Mouse (Mus musculus) activated CD4-positive, CD25-positive, alpha-beta regulatory T cell (primary cell): ENCODE data around the gene Srsf2. TPM values are rescaled to one million over a fixed set of nuclear protein-coding genes. Genes with fewer than 3 reads are reported as not detected.

Experiments
- polyA plus RNA-seq, 2 experiments: library from polyadenylated mRNA; unstranded; fragments of 100-300 nt; shearing (Covaris generic); gene quantifications; one replicate each; pipeline ENCODE4 v1.2.1; 2017

Gene Srsf2
- polyA plus RNA-seq, result 100 to 1,000 TPM; 392 to 409 TPM

DNA sequence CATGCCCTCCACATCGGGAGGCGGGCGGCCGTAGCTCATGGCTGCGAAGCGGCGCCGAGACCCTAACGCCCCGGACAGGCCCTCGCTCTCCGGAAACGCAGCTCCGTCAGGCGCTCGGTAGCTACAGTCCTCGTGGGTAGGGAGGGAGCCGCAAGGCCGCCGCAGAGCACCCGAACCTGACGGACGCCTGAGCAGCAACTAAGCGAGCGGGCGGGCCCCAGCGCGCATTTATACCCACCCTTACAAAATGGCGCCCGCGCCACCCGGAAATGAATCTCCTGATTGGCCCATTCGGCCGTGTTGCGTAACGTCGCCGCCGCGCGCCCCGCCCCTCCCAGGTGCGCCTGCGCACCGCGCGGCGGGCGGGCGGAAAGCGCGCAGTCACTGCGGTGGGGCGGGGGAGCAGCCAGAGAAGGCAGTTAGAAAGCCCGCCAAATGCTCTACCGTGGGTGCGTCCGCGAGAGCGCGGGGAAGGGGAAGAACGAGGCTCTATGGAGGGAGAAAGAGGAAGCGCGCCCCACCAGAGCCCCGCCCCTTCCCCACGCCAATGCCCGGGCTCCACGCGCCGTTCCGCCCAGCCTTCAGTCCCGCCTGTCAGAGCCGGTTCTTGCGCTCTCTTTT, at the start of gene Srsf2:
Gene Srsf2 (minus strand): TSS at position 204 of the 621 bp plus-strand sequence.

DNA sequence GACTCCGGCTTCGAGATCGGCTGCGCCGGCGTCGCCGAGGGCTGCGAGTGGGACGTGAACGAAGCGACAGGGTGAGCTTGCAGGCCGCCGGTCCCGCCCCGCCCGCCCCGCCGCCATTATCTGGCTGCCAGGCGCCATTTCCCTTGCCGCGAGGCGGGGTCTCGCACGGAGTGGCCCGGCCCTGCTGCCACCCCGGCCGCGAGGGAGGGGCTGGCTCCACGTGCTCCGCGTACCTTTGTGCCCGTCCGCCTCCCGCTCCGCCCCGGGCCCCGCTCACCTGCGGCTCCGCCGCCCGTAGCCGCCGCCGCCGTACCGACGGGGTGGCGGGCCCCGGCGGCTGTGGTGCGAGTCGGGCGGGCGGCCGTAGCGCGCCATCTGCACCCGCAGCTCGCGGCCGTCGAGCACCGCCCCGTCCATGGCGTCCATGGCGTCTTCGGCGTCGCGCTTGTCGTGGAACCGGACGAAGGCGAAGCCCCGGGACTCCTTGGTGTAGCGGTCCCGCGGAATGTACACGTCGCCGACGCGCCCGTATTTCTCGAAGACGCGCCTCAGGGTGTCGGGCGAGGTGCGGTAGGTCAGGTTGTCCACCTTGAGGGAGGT, 503 bp downstream of the Srsf2 start, which contains the start of gene Mfsd11:
Gene Mfsd11 (plus strand): TSS at position 150 of the 600 bp plus-strand sequence.

DNA sequence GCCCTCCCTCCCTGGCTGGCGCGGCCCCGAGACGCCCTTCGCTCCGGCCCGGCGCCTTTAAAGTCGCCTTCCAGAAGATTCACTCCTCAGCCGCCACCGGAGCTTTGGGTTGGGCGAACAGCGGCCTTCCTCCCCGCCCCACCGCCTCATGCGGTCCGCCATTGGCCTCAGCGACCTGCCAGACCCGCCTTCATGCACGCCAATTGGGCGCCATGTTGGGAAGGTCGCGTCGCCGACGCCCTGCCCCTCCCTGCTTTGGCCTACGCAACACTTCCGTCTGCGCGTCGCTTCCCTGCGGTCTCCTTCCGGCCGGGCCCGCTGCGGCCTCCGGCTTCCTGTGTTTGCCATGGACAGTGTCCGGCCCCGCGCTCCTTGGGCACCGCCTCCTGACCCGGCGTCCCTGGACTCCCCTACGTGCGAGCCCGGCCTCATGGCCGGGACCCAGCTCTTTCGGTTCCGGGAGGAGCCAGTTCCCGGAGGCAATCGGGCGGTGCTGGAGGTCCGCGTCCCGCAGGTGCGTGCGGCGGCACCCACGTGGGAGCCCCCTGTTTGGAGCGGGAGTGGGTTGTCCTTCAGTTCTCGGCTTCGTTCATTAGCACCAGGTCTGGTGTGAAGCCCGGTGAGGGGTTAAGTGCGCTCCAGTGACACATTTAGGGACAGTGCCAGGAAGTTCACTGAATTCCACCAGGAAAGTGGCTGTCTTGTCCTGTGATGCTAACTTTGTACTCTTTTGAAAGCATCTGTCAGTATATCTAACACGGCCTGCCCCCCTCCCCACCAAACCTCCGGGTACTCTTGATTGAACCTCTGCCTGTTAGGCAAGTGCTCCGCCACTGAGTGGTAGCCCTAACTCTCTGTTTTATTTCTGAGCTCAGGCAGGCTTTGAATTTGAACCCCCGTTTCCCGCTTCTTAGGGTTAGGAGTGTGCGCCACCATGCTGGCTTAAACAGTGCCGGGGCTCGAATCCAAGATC, 9.3 kb downstream of the Srsf2 start, which contains the start of the genes Mettl23 and Jmjd6:
Gene Mettl23 (plus strand): TSS at position 18 of the 973 bp plus-strand sequence.
Gene Jmjd6 (minus strand): TSS at position 189 of the 973 bp plus-strand sequence.

DNA sequence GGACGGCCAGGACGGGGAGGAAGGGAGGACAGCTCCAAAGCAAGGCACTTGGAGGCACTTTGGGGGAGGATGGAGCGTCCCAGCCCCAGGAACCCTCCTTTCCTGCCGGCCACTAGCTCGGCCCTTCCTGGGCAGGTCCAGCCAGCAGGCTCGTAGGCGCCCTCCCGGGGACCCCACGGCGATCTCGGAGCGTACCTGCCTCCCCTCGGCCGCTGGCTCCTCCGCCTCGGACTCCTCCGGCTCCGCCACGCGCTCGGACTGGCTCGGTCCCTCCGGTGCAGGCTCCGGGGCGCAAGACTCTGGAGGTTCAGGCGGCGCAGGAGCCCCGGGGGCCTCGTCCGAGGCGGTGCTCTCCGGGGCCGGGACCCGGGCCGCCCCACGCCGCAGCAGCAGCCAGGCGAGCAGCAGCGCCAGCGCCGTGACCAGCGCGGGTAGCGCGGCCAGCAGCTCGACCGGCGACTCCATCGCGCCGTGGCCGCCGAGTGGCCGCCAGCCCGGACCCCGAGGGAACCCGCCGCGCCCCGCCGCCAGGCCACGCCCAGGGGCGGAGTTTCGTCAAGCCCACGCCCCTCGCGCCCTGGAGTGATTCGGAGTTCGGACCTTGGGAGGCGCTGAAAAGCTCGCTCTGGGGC, 25.2 kb downstream of the Srsf2 start, which contains the start of gene Mxra7:
Gene Mxra7 (minus strand): TSS at position 513 of the 632 bp plus-strand sequence.

Other genes starting within 250 kb of the Srsf2 start
- 10 to 100 TPM in 1 of 2 experiments, 1 to 10 TPM in 1; 8.6 to 18.0 TPM for gene Rhbdf2, start 226.1 kb downstream of the Srsf2 start, polyA plus RNA-seq
- not detected for gene Prcd, start 199.6 kb downstream of the Srsf2 start, polyA plus RNA-seq
- gene Cygb, start 198.8 kb downstream of the Srsf2 start, polyA plus RNA-seq, result under 1 TPM; 0.18 to 0.38 TPM
- 1 to 10 TPM in 1 of 2 experiments, not detected in 1; 1.2 TPM for gene St6galnac1, start 77.6 kb downstream of the Srsf2 start, polyA plus RNA-seq
- gene Mxra7, start 25.0 kb downstream of the Srsf2 start, polyA plus RNA-seq, result under 1 TPM in 1 of 2 experiments, not detected in 1; 0.30 TPM
- gene Mettl23, start 9.8 kb downstream of the Srsf2 start, polyA plus RNA-seq, result 100 to 1,000 TPM; 199 to 221 TPM
- 10 to 100 TPM; 59.5 to 75.9 TPM for gene Jmjd6, start 9.6 kb downstream of the Srsf2 start, polyA plus RNA-seq
- 10 to 100 TPM; 16.6 to 29.2 TPM for gene Mfsd11, start 654 bp downstream of the Srsf2 start, polyA plus RNA-seq
- not detected for gene Mgat5b, start 65.8 kb upstream of the Srsf2 start, polyA plus RNA-seq